Mouse (Mus musculus): Measurements from ENCODE around the gene Braf.

The Braf gene

GRCm38 (mm10) chr6:39557723-39558261 is 167.5 kb downstream of the Braf start, which contains the start of gene Dennd2a:
Dennd2a (minus strand) TSS chr6:39557867.
- in situ Hi-C loops (cut with MboI, MseI): no loop called here

- in situ Hi-C loops (cut with MboI, MseI): no loop called here
These were observed 168.2 kb downstream of the Braf start for GRCm38 (mm10) chr6:39556900-39557659.

GRCm38 (mm10) chr6:39555648-39555945 is 169.7 kb downstream of the Braf start:
- in situ Hi-C loops (cut with MboI, MseI): no loop called here

DNA sequence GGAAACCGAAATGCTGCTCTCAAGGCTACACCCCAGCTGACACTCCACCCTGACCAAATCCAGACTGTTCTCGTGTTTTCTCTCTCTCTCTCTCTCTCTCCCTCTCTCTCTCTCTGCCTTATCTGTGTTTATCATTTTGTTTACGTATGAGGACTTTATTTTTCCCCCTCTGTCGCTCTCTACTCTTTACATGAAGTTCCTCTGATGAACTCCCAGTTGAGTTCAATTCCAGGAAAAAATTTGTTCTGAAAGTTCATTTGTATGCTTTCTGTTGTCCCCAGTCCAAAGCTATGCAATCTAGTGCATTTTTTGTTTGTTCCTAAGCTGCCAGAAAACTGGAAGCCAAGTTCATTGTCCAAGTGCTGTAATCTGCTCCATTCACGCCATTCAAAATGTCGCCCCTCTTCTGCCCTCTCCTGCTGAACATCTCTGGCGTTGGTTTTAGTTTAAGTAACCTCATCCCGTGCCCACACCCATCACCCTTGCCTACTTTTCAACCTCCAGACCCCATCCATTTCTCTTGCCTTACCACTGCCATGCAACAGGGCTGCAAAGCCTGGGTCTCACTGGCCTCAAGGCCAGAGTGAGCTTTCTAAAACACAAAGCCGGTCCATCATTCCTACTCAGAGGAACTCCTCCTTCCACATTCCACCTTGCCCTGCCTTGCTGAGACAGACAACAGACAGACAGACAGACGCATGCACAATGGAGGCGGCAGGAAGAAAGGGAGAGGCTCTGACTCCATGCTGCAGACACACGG is 170.2 kb downstream of the Braf start:
- in situ Hi-C loops (cut with MboI, MseI): no loop called here
